Mouse (Mus musculus) cerebellum, adult 2 months (tissue): Measurements from ENCODE around the gene Abhd12.

Experiments
- CTCF ChIP-seq: fragments of 200-500 bp; IDR thresholded peaks from 2 replicates; pipeline ENCODE4 v1.5.1; 2011; ENCODE audit warnings: low read depth, mild to moderate bottlenecking, control low read depth, low read length, moderate library complexity, borderline replicate concordance; ENCODE audit not compliant: insufficient read depth
- POLR2A ChIP-seq: fragments of 200-500 bp; IDR thresholded peaks from 2 replicates; pipeline ENCODE4 v1.6.1; 2011; ENCODE audit warnings: low read length, control low read depth, borderline replicate concordance; ENCODE audit not compliant: insufficient read depth

DNA sequence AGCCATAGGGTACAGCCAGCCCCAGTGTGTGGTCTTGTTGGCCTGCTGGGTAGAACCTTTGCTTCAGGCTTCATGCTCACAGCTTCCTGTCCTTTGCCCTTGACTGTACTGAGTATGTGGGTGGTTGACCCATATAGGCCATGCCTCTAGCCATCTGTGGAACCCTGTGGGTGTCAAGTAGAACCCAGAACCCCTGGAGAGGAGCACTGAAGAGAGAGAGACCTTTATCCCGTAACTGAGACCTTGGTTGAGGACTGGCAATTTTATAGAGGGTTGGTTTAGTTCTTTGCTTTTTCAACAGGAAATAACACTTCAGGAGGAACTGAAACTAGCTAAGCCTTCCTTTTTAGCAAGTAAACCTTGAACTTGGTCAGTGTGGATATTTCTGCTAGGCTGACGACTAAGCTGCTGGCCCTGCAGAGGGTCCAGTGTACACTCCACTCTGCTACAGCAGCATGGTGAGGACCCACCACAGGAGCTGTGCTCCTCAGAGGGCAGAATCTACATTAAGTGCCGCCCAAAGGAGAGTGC lies 73.6 kb downstream of the Abhd12 start:
- no peak for TF ChIP-seq CTCF
- no peak for TF ChIP-seq POLR2A
